Mouse (Mus musculus) frontal cortex, adult (tissue): ENCODE results near the gene Olfr1029.
"Not testable (repeated sequence)": the region's sequence is repeated elsewhere in the genome, so short reads cannot be mapped to it uniquely, and the experiment has no call there.

ENCODE experiments used
- ATAC-seq: cut with Nextera tagmentation; 2 replicates; pipeline ENCODE4 v1.9.2; 2017; ENCODE audit warnings: mild to moderate bottlenecking, moderate library complexity, mixed read lengths; ENCODE audit not compliant: low TSS enrichment

Gene Olfr1029

GRCm38 (mm10) chr2:85973595-85973994 is at the start of gene Olfr1029:
Olfr1029 (plus strand) TSS chr2:85973895.
- ATAC-seq, result no peak

- no peak for ATAC-seq
Observed at GRCm38 (mm10) chr2:85950137-85950536, 23.6 kb upstream of the Olfr1029 start, which contains the start of gene Olfr1028. Olfr1028 (plus strand) TSS chr2:85950437.

GRCm38 (mm10) chr2:85978976-85979375 is 5.3 kb downstream of the Olfr1029 start, which contains the start of gene Olfr1030:
Olfr1030 (plus strand) TSS chr2:85979276.
- no peak for ATAC-seq

GRCm38 (mm10) chr2:85990004-85990403 is 16.3 kb downstream of the Olfr1029 start, which contains the start of gene Olfr1031:
Olfr1031 (plus strand) TSS chr2:85990304.
- ATAC-seq, result no peak

GRCm38 (mm10) chr2:86005240-86005639 is 31.5 kb downstream of the Olfr1029 start, which contains the start of gene Olfr1032:
Olfr1032 (plus strand) TSS chr2:86005540.
- ATAC-seq, result no peak

GRCm38 (mm10) chr2:86020406-86020805 is 46.7 kb downstream of the Olfr1029 start, which contains the start of gene Olfr1033:
Olfr1033 (plus strand) TSS chr2:86020633.
- not testable (repeated sequence) for ATAC-seq

GRCm38 (mm10) chr2:86021518-86021917 is 47.8 kb downstream of the Olfr1029 start:
- not testable (repeated sequence) for ATAC-seq
